Mouse (Mus musculus): ENCODE measurements around the gene Ppp6r2.
A peak's percentile ranks its signal among the peaks of the same experiment; 100 is the strongest.

The Ppp6r2 gene

GRCm38 (mm10) chr15:89210915-89211715 is at the start of gene Ppp6r2:
Gene Ppp6r2, plus strand, starts transcription at chr15:89211553.
- DNase-seq (ENCODE audit: low read depth, low spot score): peak; percentile 48

- DNase-seq (ENCODE audit: low read depth, low spot score): no peak
Measured at GRCm38 (mm10) chr15:89165478-89165877, 45.9 kb upstream of the Ppp6r2 start.

- no peak for DNase-seq (ENCODE audit: low read depth, low spot score)
Measured at GRCm38 (mm10) chr15:89168922-89169321, 42.4 kb upstream of the Ppp6r2 start.

GRCm38 (mm10) chr15:89169431-89169830 is 41.9 kb upstream of the Ppp6r2 start:
- peak; percentile 76 for DNase-seq (ENCODE audit: low read depth, low spot score)

GRCm38 (mm10) chr15:89170102-89170501 is 41.3 kb upstream of the Ppp6r2 start:
- no peak for DNase-seq (ENCODE audit: low read depth, low spot score)

- DNase-seq (ENCODE audit: low read depth, low spot score): no peak
Measured at GRCm38 (mm10) chr15:89171526-89172051, 39.8 kb upstream of the Ppp6r2 start.

- no peak for DNase-seq (ENCODE audit: low read depth, low spot score)
Measured at GRCm38 (mm10) chr15:89172276-89172935, 38.9 kb upstream of the Ppp6r2 start.

- DNase-seq (ENCODE audit: low read depth, low spot score): no peak
Measured at GRCm38 (mm10) chr15:89173024-89173905, 38.1 kb upstream of the Ppp6r2 start.

GRCm38 (mm10) chr15:89173906-89174214 is 37.5 kb upstream of the Ppp6r2 start:
- DNase-seq (ENCODE audit: low read depth, low spot score): no peak

- no peak for DNase-seq (ENCODE audit: low read depth, low spot score)
Measured at GRCm38 (mm10) chr15:89174889-89175339, 36.4 kb upstream of the Ppp6r2 start.

- no peak for DNase-seq (ENCODE audit: low read depth, low spot score)
Measured at GRCm38 (mm10) chr15:89175411-89176155, 35.8 kb upstream of the Ppp6r2 start.

- no peak for DNase-seq (ENCODE audit: low read depth, low spot score)
Measured at GRCm38 (mm10) chr15:89177121-89177520, 34.2 kb upstream of the Ppp6r2 start.

GRCm38 (mm10) chr15:89177576-89178259 is 33.6 kb upstream of the Ppp6r2 start:
- no peak for DNase-seq (ENCODE audit: low read depth, low spot score)

- no peak for DNase-seq (ENCODE audit: low read depth, low spot score)
Measured at GRCm38 (mm10) chr15:89178260-89178860, 33.0 kb upstream of the Ppp6r2 start.

- no peak for DNase-seq (ENCODE audit: low read depth, low spot score)
Measured at GRCm38 (mm10) chr15:89178954-89179629, 32.3 kb upstream of the Ppp6r2 start.

- no peak for DNase-seq (ENCODE audit: low read depth, low spot score)
Measured at GRCm38 (mm10) chr15:89179630-89179964, 31.8 kb upstream of the Ppp6r2 start.

GRCm38 (mm10) chr15:89180081-89180541 is 31.2 kb upstream of the Ppp6r2 start:
- no peak for DNase-seq (ENCODE audit: low read depth, low spot score)

GRCm38 (mm10) chr15:89180571-89181229 is 30.7 kb upstream of the Ppp6r2 start, which contains the start of gene Plxnb2:
Gene Plxnb2, minus strand, starts transcription at chr15:89180788.
- peak; percentile 60 for DNase-seq (ENCODE audit: low read depth, low spot score)
